Mouse (Mus musculus) brown adipose tissue, adult 24 weeks (tissue): Measurements from ENCODE around the gene Aldh1l1. TPM values are rescaled to one million over a fixed set of nuclear protein-coding genes. Genes with fewer than 3 reads are reported as not detected.

ENCODE experiments used
- H3K27ac ChIP-seq: fragments of 200-500 bp; replicated peaks from 2 replicates; pipeline ENCODE4 v1.5.1; 2012; ENCODE audit warnings: low read depth, mild to moderate bottlenecking, low read length
- H3K4me1 ChIP-seq: fragments of 200-500 bp; 2 replicates; pipeline ENCODE4 v1.6.1; 2012; ENCODE audit warnings: low read length, mixed read lengths; ENCODE audit not compliant: control insufficient read depth, insufficient read depth, insufficient read length
- H3K4me3 ChIP-seq: fragments of 200-500 bp; 2 replicates; pipeline ENCODE4 v1.5.1; 2012; ENCODE audit warnings: low read depth, mild to moderate bottlenecking, low read length, moderate library complexity; ENCODE audit not compliant: insufficient read depth
- polyA plus RNA-seq: library from polyadenylated mRNA; stranded (reverse); fragments of >200 nt; gene quantifications from 2 replicates; pipeline ENCODE4 v1.2.4, GENCODE M21; 2012; ENCODE audit not compliant: missing spikeins, insufficient read depth, insufficient read length

Aldh1l1 gene
- polyA plus RNA-seq, 1 experiment = 46.2 TPM

DNA sequence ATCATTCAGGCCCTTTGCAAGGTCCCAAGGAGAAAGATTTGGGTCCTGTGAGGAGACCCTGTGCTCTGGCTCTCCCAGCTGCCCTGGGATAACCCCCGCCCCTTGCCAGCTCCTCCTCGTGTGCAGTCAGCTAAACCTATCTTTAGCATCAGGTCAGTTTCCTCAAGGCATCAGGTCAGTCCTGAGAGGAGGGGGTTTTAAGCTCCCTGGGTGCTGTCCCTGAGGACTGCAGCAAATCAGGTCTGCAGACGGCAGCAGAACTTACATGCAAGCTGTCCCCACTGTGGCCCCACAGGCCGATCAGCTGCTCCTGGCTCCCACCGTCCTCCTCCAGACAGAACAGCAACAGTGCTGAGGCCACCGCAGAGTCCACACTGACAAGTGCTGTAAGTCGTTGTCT is 115.5 kb downstream of the Aldh1l1 start:
- Histone ChIP-seq H3K27ac (no peak overlapping the region), H3K4me3 (no peak overlapping the region), H3K4me1 (no peaks in the 10 kb centered on the region)

DNA sequence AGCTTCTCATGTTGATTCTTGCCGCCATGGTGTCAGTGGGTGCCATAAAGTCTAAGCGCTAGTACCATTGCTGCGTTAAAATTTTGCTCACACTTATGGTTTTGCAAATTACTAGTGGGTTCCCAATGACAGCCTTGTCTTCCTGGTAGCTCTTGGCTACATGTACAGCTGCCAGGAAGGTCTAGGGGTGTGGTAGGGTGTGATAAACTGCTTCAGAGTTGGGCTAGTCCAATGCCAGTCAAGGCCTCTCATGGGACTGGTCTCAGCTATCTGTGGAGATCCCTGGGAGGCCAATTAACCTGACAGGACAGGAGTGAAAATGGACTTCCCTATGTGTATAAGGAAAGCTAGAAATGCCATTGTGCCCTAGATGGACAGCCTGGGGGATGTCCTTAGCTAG is 116.1 kb downstream of the Aldh1l1 start:
- Histone ChIP-seq H3K4me1 (no peaks in the 10 kb centered on the region), H3K27ac (no peak overlapping the region), H3K4me3 (no peak overlapping the region)

GRCm38 (mm10) chr6:90603126-90603525 is 116.9 kb downstream of the Aldh1l1 start:
- no peak overlapping the region for H3K27ac ChIP-seq
- no peaks in the 10 kb centered on the region for H3K4me1 ChIP-seq
- H3K4me3 ChIP-seq = no peak overlapping the region

- Histone ChIP-seq H3K27ac (no peak overlapping the region), H3K4me3 (no peak overlapping the region), H3K4me1 (no peaks in the 10 kb centered on the region)
These were observed 117.9 kb downstream of the Aldh1l1 start for GRCm38 (mm10) chr6:90604130-90604529.

DNA sequence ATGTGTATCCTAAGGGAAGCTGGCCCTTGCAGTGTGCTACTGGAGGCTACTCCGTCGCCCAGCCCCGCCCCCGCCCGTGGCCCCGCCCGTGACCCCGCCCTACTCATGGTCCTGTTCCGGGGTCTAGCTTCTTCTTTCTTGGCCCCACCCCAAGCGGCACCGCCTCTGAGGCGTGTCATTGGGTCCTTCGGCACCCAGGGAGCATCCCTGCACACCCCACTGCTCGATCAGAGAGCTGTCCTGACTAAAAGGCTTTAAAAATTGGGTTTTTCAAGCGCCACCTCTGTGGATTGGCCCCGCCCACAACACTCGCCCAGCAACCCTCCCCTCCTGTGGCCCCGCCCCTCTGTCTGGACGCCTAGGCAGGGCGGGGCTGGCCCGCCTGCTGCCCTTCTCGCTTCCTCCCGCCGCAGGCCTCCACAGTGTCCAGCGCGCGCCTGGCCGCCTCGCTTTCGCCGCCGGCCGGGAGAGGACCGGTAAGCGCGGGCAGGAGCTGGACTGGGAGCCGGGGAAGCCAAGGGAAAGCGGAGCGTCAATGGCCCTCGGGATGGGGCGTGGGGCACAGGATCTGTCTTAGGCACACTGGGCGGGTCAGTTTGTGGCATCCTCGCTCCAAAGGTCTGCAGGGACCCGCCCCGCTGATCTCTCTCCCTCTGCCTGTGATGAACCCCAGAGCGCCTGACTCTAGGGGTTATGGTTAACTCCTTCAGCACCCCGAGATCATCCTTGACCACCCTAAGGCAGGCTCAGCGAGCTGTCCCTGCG is 118.5 kb downstream of the Aldh1l1 start, which contains the start of gene Slc41a3:
Gene Slc41a3, plus strand, starts transcription at position 193 of the 765 bp plus-strand sequence.
- peak within 1 kb of the TSS; percentile 85 for H3K27ac ChIP-seq
- peak within 1 kb of the TSS; percentile 97 for H3K4me3 ChIP-seq
- H3K4me1 ChIP-seq = no peaks in the 10 kb centered on the region

DNA sequence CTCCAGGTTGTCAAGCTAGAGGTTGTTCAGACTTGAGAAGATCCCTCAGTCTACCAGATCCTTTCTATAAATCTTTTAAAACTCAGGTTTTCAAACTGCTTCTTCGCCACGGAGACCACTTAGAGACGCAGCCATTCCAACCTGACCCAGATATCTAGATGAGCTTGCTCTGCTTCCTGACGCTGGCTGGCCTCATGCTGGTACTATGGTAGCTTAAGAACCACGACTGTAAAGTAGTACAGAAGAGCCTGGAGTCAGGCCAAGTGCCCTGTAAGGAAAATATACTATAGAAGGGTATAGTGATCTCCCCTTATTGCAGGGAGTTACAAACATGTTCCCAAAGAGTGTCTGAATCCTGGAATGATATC is 119.1 kb downstream of the Aldh1l1 start:
- H3K4me1 ChIP-seq = no peaks in the 10 kb centered on the region
- peak overlapping the region; percentile 97 for H3K4me3 ChIP-seq
- no peak overlapping the region for H3K27ac ChIP-seq

DNA sequence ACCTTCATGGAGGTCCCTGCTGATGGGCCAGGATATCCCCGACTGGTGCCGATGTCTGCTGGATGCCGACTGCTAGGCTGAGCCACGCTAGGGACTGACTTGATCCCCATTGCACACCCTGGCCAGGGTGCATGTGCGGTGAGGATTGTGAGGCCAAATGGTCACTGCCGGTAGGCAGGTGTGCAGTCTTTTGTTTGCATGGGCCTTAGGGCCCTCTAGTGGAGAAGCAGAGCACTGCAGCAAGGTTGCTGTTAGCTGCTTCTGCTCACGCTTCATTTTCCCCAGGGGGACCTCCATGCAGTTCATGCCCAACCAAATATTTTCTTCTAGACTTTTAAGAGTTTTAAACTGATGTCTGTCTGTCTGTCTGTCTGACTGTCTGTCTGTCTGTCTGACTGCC is 120.3 kb downstream of the Aldh1l1 start:
- H3K4me1 ChIP-seq = no peaks in the 10 kb centered on the region
- H3K27ac ChIP-seq = no peak overlapping the region
- H3K4me3 ChIP-seq = no peak overlapping the region

- no peaks in the 10 kb centered on the region for H3K4me1 ChIP-seq
- H3K4me3 ChIP-seq = no peak overlapping the region
- H3K27ac ChIP-seq = no peak overlapping the region
These were observed 121.0 kb downstream of the Aldh1l1 start for GRCm38 (mm10) chr6:90607196-90607595.

DNA sequence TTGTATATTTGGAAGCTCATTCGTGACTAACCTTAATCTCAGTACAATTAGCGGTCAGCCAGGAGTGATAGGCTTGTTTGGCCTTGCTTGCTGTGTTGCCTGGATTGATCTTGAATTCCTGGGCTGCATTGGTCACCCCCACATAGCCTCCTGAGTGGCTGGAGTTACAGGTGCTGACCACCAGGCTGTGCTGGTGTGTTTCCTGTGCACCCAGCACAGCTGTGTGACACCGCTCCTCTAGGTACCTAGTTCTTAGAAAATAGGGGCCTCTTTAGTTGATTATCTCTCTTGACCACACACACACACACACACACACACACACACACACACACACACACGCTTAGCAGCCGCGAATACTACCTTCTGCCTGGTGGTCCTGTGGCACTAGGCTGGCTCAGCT is 122.0 kb downstream of the Aldh1l1 start:
- Histone ChIP-seq H3K27ac (no peak overlapping the region), H3K4me1 (no peaks in the 10 kb centered on the region), H3K4me3 (no peak overlapping the region)

- no peak overlapping the region for H3K27ac ChIP-seq
These were observed 124.0 kb downstream of the Aldh1l1 start for GRCm38 (mm10) chr6:90610248-90610647.

DNA sequence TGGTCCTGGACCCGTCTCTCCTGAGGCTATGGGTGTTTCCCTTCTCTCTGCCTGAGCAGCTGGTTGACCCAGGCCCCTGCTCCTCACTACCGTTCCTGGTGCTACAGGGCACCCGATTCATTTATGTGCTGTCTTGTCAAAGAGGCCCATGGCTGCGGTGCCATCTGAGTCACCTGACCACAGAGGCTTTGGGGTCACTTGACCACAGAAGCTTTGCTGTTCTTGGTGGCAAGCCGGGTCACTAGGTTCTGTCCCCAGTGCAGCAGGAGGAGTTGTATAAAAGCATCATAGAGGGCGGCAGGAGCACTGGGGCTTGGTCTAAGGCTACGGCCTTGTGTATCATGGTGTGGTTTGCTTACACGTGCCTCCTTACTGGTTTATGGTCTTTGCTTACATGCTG is 127.0 kb downstream of the Aldh1l1 start:
- H3K4me1 ChIP-seq = no peaks in the 10 kb centered on the region
- H3K4me3 ChIP-seq = no peak overlapping the region
- no peak overlapping the region for H3K27ac ChIP-seq

More at GRCm38 (mm10) chr6:90610248-90610647, 124.0 kb downstream of the Aldh1l1 start:
- Histone ChIP-seq H3K4me1 (no peaks in the 10 kb centered on the region), H3K4me3 (no peak overlapping the region)

GRCm38 (mm10) chr6:90615362-90615761 is 129.1 kb downstream of the Aldh1l1 start:
- H3K27ac ChIP-seq = no peak overlapping the region
- no peak overlapping the region for H3K4me3 ChIP-seq
- H3K4me1 ChIP-seq = no peaks in the 10 kb centered on the region

DNA sequence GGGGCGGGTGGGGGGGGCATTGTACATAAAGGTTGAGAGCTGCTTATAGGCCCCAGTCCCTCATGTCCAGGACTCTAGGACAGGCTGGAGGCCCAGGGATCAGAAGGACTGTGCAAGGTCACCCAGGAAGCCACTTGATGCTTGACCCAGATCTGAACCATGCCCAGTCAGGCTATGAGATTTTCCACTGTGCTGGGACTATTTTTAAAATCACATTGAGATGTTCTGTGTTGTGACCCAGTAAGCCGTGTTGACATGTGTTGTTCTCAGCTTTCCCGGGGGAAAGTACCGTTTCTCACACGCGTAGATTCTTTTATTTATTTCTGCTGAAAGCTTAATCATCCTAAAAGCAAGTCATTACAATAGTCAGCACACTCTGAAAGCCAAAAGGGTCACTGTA is 129.8 kb downstream of the Aldh1l1 start:
- Histone ChIP-seq H3K4me1 (no peaks in the 10 kb centered on the region), H3K27ac (no peak overlapping the region), H3K4me3 (no peak overlapping the region)

DNA sequence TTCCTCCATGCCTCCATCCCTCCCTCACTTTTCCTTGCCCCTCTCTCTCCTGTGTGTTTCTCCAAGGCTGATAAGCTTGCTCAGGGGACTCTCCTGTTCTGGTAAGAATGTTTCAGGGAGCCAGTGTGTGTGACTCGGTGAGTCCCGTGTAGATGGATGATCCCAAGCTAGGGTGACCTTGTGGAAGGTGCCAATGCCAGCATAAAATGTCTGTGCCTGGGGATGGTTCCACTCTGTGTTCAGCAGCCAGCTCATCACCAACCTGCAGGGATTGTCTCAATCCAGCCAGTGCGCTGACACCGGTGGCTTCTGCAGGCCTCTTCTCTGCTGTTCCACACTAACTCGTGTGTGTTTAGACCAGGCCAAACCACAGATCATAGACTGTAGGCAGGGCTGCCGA is 130.3 kb downstream of the Aldh1l1 start:
- Histone ChIP-seq H3K27ac (no peak overlapping the region), H3K4me3 (no peak overlapping the region), H3K4me1 (no peaks in the 10 kb centered on the region)

DNA sequence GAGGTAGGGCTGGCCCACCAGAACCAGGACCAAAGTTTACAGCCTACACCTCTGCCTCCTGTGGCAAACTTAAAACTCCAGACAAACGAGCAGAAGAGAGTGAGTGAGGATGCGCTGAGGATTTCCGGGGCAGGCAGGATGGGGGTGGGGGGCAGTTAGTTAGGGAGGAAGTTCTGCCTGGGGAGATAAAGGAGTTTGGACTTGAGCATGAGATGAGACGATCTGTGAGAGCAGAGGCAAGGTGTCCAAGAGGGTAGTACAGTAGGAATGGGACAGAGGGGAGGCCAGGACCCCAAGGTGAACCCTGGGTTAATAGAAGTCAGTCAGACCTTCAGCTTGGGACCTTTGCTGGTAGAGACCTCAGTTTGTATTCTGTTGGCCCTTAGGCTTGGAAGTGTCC is 132.0 kb downstream of the Aldh1l1 start:
- H3K4me3 ChIP-seq = no peak overlapping the region
- no peak overlapping the region for H3K27ac ChIP-seq

GRCm38 (mm10) chr6:90618821-90619636 is 132.8 kb downstream of the Aldh1l1 start:
- Histone ChIP-seq H3K4me3 (no peak overlapping the region), H3K27ac (no peak overlapping the region), H3K4me1 (no peaks in the 10 kb centered on the region)

More for the DNA sequence above, 132.0 kb downstream of the Aldh1l1 start:
- H3K4me1 ChIP-seq = no peaks in the 10 kb centered on the region
